Mouse (Mus musculus): ENCODE data around the gene Tanc1. TPM values are rescaled to one million over a fixed set of nuclear protein-coding genes. Genes with fewer than 3 reads are reported as not detected.

The Tanc1 gene
- polyA plus RNA-seq, 1 experiment from 2014 or later: 29.8 TPM

- Histone ChIP-seq H3K9me3 (replicated peaks; ENCODE audit: low read length) (no peaks in the 10 kb centered on the region), H3K4me3 (replicated peaks; ENCODE audit: low read depth, low read length) (no peak overlapping the region), H3K36me3 (ENCODE audit: insufficient read depth, low read length) (no peaks in the 10 kb centered on the region), H3K27ac (peak overlapping the region; percentile 78), H3K4me2 (ENCODE audit: low read length) (peak overlapping the region; percentile 38), H3K4me1 (replicated peaks; ENCODE audit: insufficient read depth, low read length) (peaks cover 24% of the 10 kb centered on the region), H3K9ac (ENCODE audit: low read depth, low read length) (no peak overlapping the region), H3K27me3 (ENCODE audit: insufficient read depth, low read length) (no peaks in the 10 kb centered on the region)
- DNase-seq (ENCODE audit: low spot score) (no peak), ATAC-seq (replicated peaks; ENCODE audit: low FRiP score, low read depth) (peak; percentile 38; the same call in 1 of the 2 replicates)
- whole genome bisulfite sequencing: 67% methylated on average over 6 of the region's 6 CpGs
- no peak for TF ChIP-seq CTCF (IDR thresholded peaks at IDR 0.05; ENCODE audit: low read depth)
These were observed 13.6 kb upstream of the Tanc1 start for GRCm38 (mm10) chr2:59598286-59598685.

GRCm38 (mm10) chr2:59598894-59599293 is 12.9 kb upstream of the Tanc1 start:
- Histone ChIP-seq H3K9me3 (replicated peaks; ENCODE audit: low read length) (no peaks in the 10 kb centered on the region), H3K4me2 (ENCODE audit: low read length) (peak overlapping the region; percentile 38), H3K36me3 (ENCODE audit: insufficient read depth, low read length) (0 out of 2 replicates have a peak, but pooled peaks cover 1% of the 10 kb centered on the region), H3K9ac (ENCODE audit: low read depth, low read length) (0 out of 2 replicates have a peak overlapping the region, but pooled peaks have one; percentile 27), H3K4me1 (replicated peaks; ENCODE audit: insufficient read depth, low read length) (peaks cover 18% of the 10 kb centered on the region; the same call in 1 of the 2 replicates), H3K27me3 (ENCODE audit: insufficient read depth, low read length) (no peaks in the 10 kb centered on the region), H3K27ac (peak overlapping the region; percentile 78), H3K4me3 (replicated peaks; ENCODE audit: low read depth, low read length) (no peak overlapping the region)
- WGBS: 16% methylated on average over 4 of the region's 4 CpGs
- no peak for ATAC-seq (replicated peaks; ENCODE audit: low FRiP score, low read depth)
- no peak for TF ChIP-seq CTCF (IDR thresholded peaks at IDR 0.05; ENCODE audit: low read depth)
- no peak for DNase-seq (ENCODE audit: low spot score)

GRCm38 (mm10) chr2:59599338-59600111 is 12.3 kb upstream of the Tanc1 start:
- Histone ChIP-seq H3K27ac (peak overlapping the region; percentile 78), H3K4me1 (replicated peaks; ENCODE audit: insufficient read depth, low read length) (peaks cover 15% of the 10 kb centered on the region; the same call in 1 of the 2 replicates), H3K4me3 (replicated peaks; ENCODE audit: low read depth, low read length) (no peak overlapping the region), H3K36me3 (ENCODE audit: insufficient read depth, low read length) (0 out of 2 replicates have a peak, but pooled peaks cover 2% of the 10 kb centered on the region), H3K9me3 (replicated peaks; ENCODE audit: low read length) (no peaks in the 10 kb centered on the region), H3K9ac (ENCODE audit: low read depth, low read length) (no peak overlapping the region), H3K4me2 (ENCODE audit: low read length) (peak overlapping the region; percentile 38), H3K27me3 (ENCODE audit: insufficient read depth, low read length) (no peaks in the 10 kb centered on the region)
- 3% methylated on average over 7 of the region's 7 CpGs for WGBS
- peak; percentile 5; the same call in 1 of the 2 replicates for TF ChIP-seq CTCF (IDR thresholded peaks at IDR 0.05; ENCODE audit: low read depth)
- DNase-seq (ENCODE audit: low spot score) (peak; percentile 80), ATAC-seq (replicated peaks; ENCODE audit: low FRiP score, low read depth) (peak; percentile 89)

GRCm38 (mm10) chr2:59600123-59600840 is 11.6 kb upstream of the Tanc1 start:
- 15% methylated on average over 19 of the region's 19 CpGs for WGBS
- Histone ChIP-seq H3K27ac (peak overlapping the region; percentile 78), H3K4me1 (replicated peaks; ENCODE audit: insufficient read depth, low read length) (peaks cover 15% of the 10 kb centered on the region; the same call in 1 of the 2 replicates), H3K9ac (ENCODE audit: low read depth, low read length) (no peak overlapping the region), H3K9me3 (replicated peaks; ENCODE audit: low read length) (no peaks in the 10 kb centered on the region), H3K27me3 (ENCODE audit: insufficient read depth, low read length) (no peaks in the 10 kb centered on the region), H3K4me3 (replicated peaks; ENCODE audit: low read depth, low read length) (no peak overlapping the region), H3K4me2 (ENCODE audit: low read length) (peak overlapping the region; percentile 38), H3K36me3 (ENCODE audit: insufficient read depth, low read length) (0 out of 2 replicates have a peak, but pooled peaks cover 2% of the 10 kb centered on the region)
- DNase-seq (ENCODE audit: low spot score): peak; percentile 81
- TF ChIP-seq CTCF (IDR thresholded peaks at IDR 0.05; ENCODE audit: low read depth): no peak
- ATAC-seq (replicated peaks; ENCODE audit: low FRiP score, low read depth): peak; percentile 35

GRCm38 (mm10) chr2:59600980-59601379 is 10.9 kb upstream of the Tanc1 start:
- H3K4me1 ChIP-seq (replicated peaks; ENCODE audit: insufficient read depth, low read length): peaks cover 15% of the 10 kb centered on the region; the same call in 1 of the 2 replicates
- H3K27ac ChIP-seq: no peak overlapping the region
- no peak overlapping the region for H3K4me2 ChIP-seq (ENCODE audit: low read length)
- no peak overlapping the region for H3K9ac ChIP-seq (ENCODE audit: low read depth, low read length)
- no peak for TF ChIP-seq CTCF (IDR thresholded peaks at IDR 0.05; ENCODE audit: low read depth)
- H3K4me3 ChIP-seq (replicated peaks; ENCODE audit: low read depth, low read length): no peak overlapping the region
- 67% methylated on average over 2 of the region's 2 CpGs for WGBS
- 0 out of 2 replicates have a peak, but pooled peaks cover 2% of the 10 kb centered on the region for H3K36me3 ChIP-seq (ENCODE audit: insufficient read depth, low read length)
- H3K27me3 ChIP-seq (ENCODE audit: insufficient read depth, low read length): no peaks in the 10 kb centered on the region
- ATAC-seq (replicated peaks; ENCODE audit: low FRiP score, low read depth): no peak
- DNase-seq (ENCODE audit: low spot score): no peak
- H3K9me3 ChIP-seq (replicated peaks; ENCODE audit: low read length): no peaks in the 10 kb centered on the region

- Histone ChIP-seq H3K27me3 (ENCODE audit: insufficient read depth, low read length) (no peaks in the 10 kb centered on the region), H3K9me3 (replicated peaks; ENCODE audit: low read length) (no peaks in the 10 kb centered on the region), H3K4me3 (replicated peaks; ENCODE audit: low read depth, low read length) (no peak overlapping the region), H3K9ac (ENCODE audit: low read depth, low read length) (no peak overlapping the region), H3K36me3 (ENCODE audit: insufficient read depth, low read length) (0 out of 2 replicates have a peak, but pooled peaks cover 2% of the 10 kb centered on the region), H3K27ac (no peak overlapping the region), H3K4me1 (replicated peaks; ENCODE audit: insufficient read depth, low read length) (peaks cover 15% of the 10 kb centered on the region; the same call in 1 of the 2 replicates), H3K4me2 (ENCODE audit: low read length) (no peak overlapping the region)
- TF ChIP-seq CTCF (IDR thresholded peaks at IDR 0.05; ENCODE audit: low read depth): no peak
- ATAC-seq (replicated peaks; ENCODE audit: low FRiP score, low read depth): no peak
- DNase-seq (ENCODE audit: low spot score): no peak
- WGBS: 84% methylated on average over 8 of the region's 8 CpGs
These were observed 10.4 kb upstream of the Tanc1 start for GRCm38 (mm10) chr2:59601452-59601851.

Data from kidney, postnatal 0 days (tissue).